Mouse (Mus musculus) lung, postnatal 0 days (tissue): ENCODE results near the gene Stxbp4.

Experiments used
- CTCF ChIP-seq: IDR thresholded peaks from 2 replicates; pipeline ENCODE4 v1.5.1; 2016; ENCODE audit warnings: antibody characterized with exemption, mild to moderate bottlenecking
- EP300 ChIP-seq: IDR thresholded peaks from 2 replicates; pipeline ENCODE4 v1.6.1; 2016; ENCODE audit warnings: antibody characterized with exemption, mild to moderate bottlenecking, control low read depth

GRCm38 (mm10) chr11:90521040-90521439 is 116.8 kb downstream of the Stxbp4 start:
- no peak for TF ChIP-seq EP300
- no peak for TF ChIP-seq CTCF
